Mouse (Mus musculus): ENCODE measurements around the gene Slc50a1.

GRCm38 (mm10) chr3:89218271-89218670 is 52.1 kb downstream of the Slc50a1 start:
- TF ChIP-seq ZC3H11A (IDR thresholded peaks at IDR 0.05; ENCODE audit: low read depth, low read length) (no peak), KAT2A (conservative IDR thresholded peaks at IDR 0.05; ENCODE audit: low read depth, low read length) (no peak), MAZ (IDR thresholded peaks at IDR 0.05; ENCODE audit: low read depth, low read length) (no peak), ETS1 (IDR thresholded peaks at IDR 0.05; ENCODE audit: low read depth, low read length) (no peak)

Data from MEL (cell line).